Mouse (Mus musculus): Measurements from ENCODE around the gene Mocs3.

DNA sequence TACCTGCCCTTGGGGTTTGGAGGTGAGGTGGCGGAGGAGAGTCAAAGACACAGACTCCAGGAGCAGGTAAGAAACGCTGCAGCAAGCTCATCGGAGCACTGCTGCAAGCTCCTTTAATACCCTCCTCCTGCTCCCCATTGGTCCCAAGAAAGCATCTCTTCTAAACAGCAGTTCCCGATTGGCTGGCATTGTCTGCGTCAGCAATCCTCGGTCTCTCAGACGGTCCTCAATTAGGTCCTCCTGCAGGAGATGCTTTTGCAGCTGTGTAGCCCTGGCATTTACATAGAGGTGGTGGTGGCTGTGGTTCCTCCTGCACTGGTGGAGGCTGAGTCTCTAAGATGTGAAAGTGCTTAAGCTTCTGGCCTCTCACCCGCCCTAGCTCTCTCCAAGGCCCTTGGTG lies 15.1 kb downstream of the Mocs3 start:
- TF ChIP-seq CTCF (IDR thresholded peaks at IDR 0.05; ENCODE audit: low read depth) = no peak
- TF ChIP-seq EP300 (IDR thresholded peaks at IDR 0.05; ENCODE audit: low read depth) = no peak
